Mouse (Mus musculus) activated CD4-positive, CD25-positive, alpha-beta regulatory T cell, adult 4 months (primary cell): ENCODE results near the gene Ppp6r1. TPM values are rescaled to one million over a fixed set of nuclear protein-coding genes. Genes with fewer than 3 reads are reported as not detected.

Experiments used
- ATAC-seq: one replicate; pipeline ENCODE4 v1.8.0; 2017
- polyA plus RNA-seq, 2 experiments: library from polyadenylated mRNA; unstranded; fragments of 100-300 nt; shearing (Covaris generic); gene quantifications; one replicate each; pipeline ENCODE4 v1.2.1; 2017

Gene Ppp6r1
- polyA plus RNA-seq = 10 to 100 TPM; 10.6 to 11.1 TPM

DNA sequence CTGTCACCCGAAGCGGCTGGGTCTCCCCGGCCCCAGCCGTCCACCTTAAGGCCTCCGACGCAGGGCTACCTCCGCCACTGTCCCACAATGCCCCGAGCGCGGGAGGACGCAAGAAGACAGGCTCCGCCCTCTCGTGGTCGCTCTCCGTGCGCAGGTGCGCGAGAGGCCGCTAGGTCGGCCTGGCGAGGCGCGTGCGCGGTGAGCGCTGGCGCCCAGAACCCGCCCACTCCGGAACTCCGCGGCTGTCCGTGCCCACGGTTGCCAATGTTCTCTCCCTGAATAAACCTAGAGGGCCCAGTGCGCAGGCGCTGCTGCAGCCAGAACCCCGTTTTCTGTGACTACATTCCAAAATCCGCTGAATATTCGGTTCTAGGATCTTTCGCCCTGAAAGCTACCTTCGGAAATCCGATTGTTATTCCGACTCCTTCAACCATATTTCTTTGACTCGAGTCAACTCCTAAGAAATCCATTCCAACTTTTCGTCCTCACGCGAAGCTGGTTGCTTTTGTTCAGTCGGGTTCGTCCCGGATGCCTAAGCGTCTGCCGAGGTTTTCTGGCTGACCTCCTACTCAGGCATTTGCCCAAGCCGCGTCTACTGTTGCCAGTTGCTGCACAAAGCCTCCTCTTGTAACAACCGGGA is at the start of gene Ppp6r1:
TSS of gene Ppp6r1 (minus strand) at position 108 of the 640 bp plus-strand sequence.
- ATAC-seq = peak; percentile 72

- no peak for ATAC-seq
Observed at GRCm38 (mm10) chr7:4705098-4705497, 46.3 kb upstream of the Ppp6r1 start.

DNA sequence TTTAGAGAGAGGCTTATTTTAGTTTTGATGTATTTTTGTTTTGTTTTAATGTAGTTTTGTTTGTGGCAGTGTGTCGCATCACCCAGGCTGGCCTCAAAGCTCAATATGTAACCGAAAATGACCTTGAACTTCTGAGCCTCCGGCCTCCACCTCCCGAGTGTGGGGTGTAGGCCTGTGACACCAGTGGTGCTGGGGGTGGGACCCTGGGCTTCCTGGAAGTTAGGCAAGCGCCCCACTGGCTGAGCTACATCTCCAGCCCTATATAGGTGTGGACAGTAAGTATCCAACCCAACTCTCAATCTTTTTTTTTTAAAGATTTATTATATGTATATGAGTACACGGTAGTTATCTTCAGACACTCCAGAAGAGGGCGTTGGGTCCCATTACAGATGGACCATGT is 44.4 kb upstream of the Ppp6r1 start:
- no peak for ATAC-seq

DNA sequence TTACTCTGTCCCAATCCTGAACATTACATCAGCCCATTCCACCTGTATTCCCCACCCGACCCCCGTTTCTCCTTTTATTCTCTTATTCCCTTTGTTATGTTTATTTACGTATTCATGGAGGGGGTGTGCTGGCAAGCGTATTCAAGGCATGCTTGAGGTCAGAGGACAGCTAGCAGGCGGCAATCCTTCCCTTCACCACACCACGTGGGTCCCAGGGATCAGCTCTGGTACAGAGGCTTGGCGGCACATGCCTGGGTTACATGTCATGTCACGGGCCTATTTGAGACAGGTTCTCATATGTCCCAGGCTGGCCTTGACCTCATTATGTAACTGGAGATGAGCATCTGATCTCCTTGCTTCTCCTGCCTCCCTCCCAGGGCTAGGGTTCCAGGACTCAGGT is 43.5 kb upstream of the Ppp6r1 start:
- ATAC-seq = no peak

DNA sequence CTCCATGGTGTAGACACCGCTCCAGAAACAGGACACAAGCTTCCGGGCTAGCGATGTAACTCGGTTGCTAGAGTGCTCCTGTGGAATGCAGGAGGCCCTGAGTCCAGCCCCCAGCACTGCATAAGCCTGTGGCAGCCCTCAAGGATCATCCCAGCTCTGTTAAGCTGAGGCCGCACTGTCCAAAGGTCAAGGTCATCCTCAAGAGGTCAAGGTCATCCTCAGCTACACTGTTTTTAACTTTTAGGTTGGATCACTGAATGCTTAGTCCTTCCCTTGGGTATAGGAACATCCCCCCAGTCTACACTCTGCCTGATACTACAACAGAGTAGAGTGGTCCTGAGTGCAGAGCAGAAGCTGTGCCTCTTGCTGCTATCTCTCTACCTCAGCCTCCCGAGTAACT is 34.2 kb upstream of the Ppp6r1 start:
- ATAC-seq = no peak

DNA sequence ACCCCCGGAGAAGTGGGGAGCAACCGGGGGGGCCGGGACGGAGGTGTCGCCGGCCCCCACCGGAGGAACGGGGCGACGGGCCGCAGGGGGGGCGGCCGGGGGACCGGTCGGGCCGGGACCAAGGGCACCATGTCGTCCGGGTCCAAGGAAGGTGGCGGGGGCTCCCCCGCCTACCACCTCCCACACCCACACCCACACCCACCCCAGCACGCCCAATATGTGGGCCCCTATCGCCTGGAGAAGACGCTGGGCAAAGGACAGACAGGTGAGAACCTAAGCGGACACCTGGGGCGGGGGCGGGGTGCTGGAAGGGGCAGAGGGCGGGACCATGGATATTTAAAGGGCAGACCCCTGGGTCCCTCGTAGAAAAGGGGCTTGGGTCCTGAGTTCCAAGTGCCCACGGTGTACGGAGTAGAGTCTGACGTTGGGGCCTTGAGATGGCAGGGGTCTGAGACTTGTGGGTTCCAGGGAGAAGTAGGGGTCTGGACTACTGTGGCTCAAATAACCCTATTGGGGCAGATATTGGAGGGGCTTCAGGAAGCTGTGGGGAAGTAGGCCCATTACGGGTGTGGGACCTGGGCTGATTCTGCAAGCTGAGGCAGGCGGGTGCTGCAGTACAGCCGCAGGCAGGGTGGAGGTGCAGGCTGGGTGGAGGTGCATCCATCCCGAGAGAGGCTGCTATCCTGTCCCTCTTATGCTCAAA is 32.3 kb upstream of the Ppp6r1 start:
- no peak for ATAC-seq

GRCm38 (mm10) chr7:4690387-4690786 is 31.6 kb upstream of the Ppp6r1 start, which contains the start of gene Brsk1:
Gene Brsk1 (plus strand): TSS chr7:4690604.
- ATAC-seq = no peak

- peak; percentile 95 for ATAC-seq
Observed at GRCm38 (mm10) chr7:4684632-4685417, 26.0 kb upstream of the Ppp6r1 start, which contains the start of gene Hspbp1. Gene Hspbp1 (minus strand): TSS chr7:4685068.

- no peak for ATAC-seq
Observed at GRCm38 (mm10) chr7:4684203-4684602, 25.4 kb upstream of the Ppp6r1 start.

- ATAC-seq = no peak
Observed at GRCm38 (mm10) chr7:4683307-4683706, 24.5 kb upstream of the Ppp6r1 start.

DNA sequence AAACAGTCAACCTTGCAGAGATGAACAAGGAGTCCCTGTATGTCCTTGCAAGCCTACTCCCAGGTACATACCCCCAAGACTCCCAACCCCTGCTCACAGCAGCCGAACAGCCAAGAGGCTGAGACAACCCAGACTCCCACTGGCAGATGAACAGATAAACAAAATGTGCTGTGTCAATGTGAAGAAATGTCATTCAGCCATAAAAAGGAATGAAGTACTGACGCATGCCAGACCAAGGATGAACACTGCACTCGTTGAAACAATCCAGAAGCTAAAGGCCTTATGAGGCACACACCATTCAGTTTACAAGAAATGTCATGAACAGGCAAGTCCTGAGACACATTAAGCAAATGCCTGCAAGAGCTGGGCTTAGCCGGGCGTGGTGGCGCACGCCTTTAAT is 16.4 kb upstream of the Ppp6r1 start:
- no peak for ATAC-seq

DNA sequence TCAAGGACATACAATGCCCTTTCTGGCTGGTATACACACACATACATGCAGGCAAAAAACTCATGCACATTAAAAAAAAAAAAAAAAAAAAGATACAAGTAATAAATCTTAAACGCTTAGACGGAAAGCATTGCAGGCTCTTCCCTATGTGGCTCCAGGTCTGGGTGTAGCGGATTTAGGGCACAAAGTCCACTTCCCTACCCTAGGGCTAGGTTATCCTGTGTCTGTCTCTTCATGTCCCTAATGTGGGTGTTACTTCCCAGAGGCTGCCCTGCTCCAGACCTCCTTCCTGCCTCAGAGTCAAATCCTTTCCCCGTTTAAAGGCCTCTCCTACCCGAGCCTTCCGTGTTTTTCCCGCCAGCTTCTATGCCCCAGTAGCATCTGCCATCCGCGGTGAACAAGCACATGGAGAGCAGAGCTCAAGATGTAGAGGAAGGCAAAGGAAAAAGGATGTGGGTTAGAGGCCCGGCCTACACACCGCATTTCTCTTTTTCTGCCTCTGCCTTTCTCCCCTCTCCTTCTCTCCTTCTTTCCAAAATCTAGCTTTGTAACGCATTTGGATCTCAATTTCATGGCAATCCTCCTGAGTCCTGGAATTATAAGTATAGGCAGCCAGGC is 15.4 kb upstream of the Ppp6r1 start:
- ATAC-seq = peak; percentile 79

DNA sequence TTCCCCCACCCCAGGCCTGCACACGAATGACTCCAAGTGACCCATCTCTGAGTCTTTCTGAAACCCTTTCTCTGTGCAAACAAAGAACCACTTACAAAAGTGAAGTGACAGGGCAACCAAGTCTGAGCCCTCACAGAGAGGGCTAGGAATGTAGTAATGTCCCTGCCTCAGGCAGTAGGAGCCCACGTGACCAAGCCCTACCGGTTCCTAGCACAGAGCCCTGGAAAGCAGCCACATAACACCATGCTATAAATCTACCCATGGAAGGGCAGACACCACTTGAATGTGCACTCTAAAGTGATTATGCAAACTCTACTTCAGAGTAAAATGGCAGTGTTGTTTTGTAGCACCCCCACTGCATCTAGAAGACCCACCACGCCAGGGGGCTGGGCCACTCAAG is 13.1 kb upstream of the Ppp6r1 start:
- ATAC-seq = no peak

GRCm38 (mm10) chr7:4670655-4671255 is 11.9 kb upstream of the Ppp6r1 start:
- ATAC-seq = no peak

DNA sequence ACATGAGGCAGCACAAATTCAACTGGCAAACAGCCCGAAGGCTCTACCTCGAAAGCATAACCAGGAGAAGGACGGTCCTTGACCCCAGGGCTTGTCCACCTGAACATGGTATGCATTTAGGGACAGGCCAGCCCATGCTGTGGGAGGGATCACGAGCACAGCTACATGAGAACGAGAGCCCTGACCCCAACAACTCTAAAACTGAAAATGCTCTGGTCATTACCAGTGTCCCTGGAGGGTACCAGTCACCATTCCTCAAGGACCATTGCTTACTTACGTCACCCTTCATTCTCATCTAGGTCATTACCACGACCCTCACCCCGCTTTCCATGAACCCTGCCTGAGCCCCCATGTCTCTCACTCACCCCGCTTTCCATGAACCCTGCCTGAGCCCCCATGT is 10.3 kb upstream of the Ppp6r1 start:
- ATAC-seq = no peak

DNA sequence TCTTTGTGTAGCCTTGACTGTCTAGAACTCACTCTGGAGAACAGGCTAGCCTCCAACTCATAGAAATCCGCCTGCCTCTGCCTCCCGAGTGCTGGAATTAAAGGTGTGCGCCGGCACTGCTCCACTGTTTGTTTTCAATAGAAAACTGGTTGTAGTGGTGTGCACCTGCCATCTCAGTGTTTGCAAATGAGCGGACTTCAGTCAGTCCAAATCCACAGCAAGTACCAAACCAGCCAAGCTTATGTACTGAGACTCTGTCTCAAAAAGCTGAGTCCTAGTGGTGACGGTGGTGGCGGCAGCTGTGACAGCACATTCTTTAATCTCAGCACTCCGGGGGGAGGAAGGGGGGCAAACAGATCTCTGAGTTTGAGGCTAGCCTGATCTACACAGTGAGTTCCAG is 9.7 kb upstream of the Ppp6r1 start:
- no peak for ATAC-seq

DNA sequence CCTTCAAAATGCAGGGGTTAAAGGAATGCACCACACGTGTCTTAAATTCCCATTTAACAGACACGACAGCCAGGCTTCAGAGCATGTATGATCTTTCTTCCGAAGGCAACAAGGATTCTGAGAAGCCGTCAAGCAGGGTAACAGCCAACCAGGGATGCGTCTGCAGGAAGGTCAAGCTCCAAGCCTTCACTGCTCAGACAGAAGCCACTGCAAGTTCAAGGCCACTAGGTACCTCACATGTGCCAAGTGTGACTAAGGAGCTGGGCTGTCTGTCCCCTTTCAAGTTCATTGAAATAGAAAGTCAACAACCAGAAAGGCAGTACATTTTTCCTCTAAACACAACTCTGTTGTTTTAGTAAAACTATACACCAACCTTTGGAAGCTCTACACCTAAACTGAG is 8.1 kb upstream of the Ppp6r1 start:
- ATAC-seq = no peak

DNA sequence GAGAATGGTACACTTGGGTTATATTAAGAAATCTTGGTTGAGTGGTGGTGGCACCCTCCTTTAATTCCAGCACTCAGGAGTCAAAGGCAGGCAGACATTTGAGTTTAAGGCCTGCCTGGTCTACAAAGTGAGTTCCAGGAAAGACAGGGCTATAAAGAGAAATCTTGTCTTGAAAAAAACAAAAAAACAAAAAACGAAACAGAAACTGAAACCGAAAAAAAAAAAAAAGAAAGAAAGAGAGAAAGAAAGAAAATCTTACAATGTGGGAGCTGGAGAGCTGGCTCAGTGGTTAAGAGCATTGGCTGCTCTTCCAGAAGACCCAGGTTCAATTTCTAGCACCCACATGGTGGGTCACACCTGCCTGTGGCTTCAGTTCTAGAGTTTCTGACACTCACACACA is 4.9 kb upstream of the Ppp6r1 start:
- peak; percentile 17 for ATAC-seq

DNA sequence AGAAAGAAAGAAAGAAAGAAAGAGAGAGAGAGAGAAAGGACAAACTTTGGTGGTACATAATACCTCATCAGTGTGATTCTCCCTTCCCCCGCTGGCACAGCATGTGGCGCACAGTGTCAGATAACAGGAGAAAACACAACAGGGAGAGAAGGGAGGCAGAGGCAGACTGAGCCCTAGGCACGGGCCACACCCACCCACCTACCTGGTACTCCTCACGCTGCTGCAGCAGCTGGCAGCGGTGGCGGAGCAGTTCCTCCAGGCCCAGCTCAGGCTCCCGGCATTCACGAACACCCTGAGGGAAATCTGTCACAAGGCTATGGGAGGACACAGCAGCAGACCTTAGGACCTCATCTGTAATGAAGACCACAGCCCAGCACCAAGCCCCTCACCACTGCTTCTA is 4.4 kb upstream of the Ppp6r1 start:
- no peak for ATAC-seq

GRCm38 (mm10) chr7:4659911-4660443 is 1.2 kb upstream of the Ppp6r1 start:
- no peak for ATAC-seq

DNA sequence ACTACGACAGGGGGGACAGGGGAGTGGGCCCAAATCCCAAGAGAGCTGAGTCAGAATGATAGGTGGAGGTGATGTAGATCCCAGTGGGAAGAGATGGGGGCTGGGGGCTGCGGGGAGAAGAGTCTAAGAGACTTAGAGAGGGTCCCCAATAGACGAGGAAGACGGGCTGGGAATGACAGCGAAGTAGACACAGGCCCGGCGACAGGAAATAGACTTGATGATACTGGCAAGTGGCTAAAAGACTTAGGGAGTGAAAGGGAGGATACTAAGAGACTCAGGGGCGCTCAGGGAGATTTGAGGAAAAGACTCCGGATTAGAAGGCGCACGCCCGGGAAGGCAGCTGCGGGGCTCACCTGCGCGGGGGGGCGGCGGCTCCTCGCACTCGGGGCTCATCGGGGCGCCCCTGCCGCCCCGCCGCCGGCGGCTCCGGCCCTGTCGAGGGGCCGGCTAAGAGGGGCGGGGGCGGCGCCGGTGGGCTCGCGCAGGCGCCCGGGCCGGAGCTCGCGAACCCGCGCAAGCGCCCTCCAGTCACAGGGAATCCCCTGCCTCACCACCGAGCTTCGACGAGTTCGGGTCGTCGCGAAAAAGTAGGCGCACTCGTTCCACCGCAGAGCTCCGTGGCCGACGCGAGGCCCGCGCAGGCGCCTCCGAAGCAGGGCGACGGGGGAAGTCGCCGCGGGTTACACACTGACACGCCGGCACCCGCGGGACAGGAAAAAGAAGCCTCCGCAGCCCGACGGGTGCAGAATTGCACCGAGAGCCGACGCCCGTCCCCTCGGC is 501 bp downstream of the Ppp6r1 start:
- ATAC-seq = peak; percentile 22
